Mouse (Mus musculus) ES-E14 (cell line): Measurements from ENCODE around the gene Commd6.

ENCODE experiments used
- HCFC1 ChIP-seq: IDR thresholded peaks from 2 replicates; pipeline ENCODE4 v1.6.1; 2012; ENCODE audit warnings: low read length, inconsistent platforms, borderline replicate concordance; ENCODE audit not compliant: insufficient read depth
- MAFK ChIP-seq: IDR thresholded peaks from 2 replicates; pipeline ENCODE4 v1.6.1; 2014; ENCODE audit warnings: mild to moderate bottlenecking, low read depth, low read length, inconsistent platforms; ENCODE audit not compliant: insufficient read depth
- ZC3H11A ChIP-seq: IDR thresholded peaks from 2 replicates; pipeline ENCODE4 v1.6.1; 2012; ENCODE audit warnings: low read depth, mild to moderate bottlenecking, inconsistent platforms, low read length, borderline replicate concordance
- ZNF384 ChIP-seq: IDR thresholded peaks from 2 replicates; pipeline ENCODE4 v1.6.1; 2012; ENCODE audit warnings: low read depth, low read length, inconsistent platforms

GRCm38 (mm10) chr14:101613206-101613605, 27.3 kb downstream of the Commd6 start:
- TF ChIP-seq ZNF384 (no peak), MAFK (peak; percentile 80), HCFC1 (no peak), ZC3H11A (no peak)
